Mouse (Mus musculus): ENCODE results near the gene Nfkbil1.

GRCm38 (mm10) chr17:35187959-35188610 lies 47.5 kb downstream of the Nfkbil1 start, which contains the start of gene Lst1:
- no peak for TF ChIP-seq CTCF (IDR thresholded peaks at IDR 0.05; ENCODE audit: extremely low read depth, insufficient read length, insufficient replicate concordance, low read depth, low read length)
- TF ChIP-seq POLR2A (IDR thresholded peaks at IDR 0.05; ENCODE audit: low read depth, low read length): no peak
